Mouse (Mus musculus) adrenal gland, adult (tissue): Measurements from ENCODE around the gene Hsf2bp.

ENCODE experiments used
- DNase-seq, 2 experiments: peaks; one replicate each; pipeline ENCODE4 v3.0.0; 2022 to 2023; ENCODE audit warnings: low spot score in 1 of 2; ENCODE audit not compliant: inconsistent age in 2 of 2

The Hsf2bp gene

GRCm38 (mm10) chr17:31986915-31987314 is 49.2 kb downstream of the Hsf2bp start:
- DNase-seq = no peak

DNA sequence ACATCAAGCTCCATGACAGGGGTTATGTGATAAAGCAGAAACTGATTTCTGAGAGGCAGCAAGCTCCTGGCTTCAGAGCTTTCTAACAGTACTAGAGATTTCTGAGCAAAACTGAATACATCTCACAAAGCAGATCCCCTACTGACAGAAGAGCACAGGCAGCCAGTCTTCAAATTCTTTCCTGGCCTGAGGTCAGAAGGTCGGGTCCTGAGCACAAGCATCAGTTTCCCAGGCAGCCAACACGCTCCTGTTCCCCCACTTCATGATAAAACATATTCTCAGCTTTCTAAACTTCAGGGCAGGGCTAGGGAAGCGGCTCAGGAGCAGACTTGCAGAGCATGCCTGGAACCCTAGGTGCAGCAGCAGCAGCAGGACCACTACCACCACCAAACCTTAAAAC is 52.7 kb downstream of the Hsf2bp start:
- no peak for DNase-seq

DNA sequence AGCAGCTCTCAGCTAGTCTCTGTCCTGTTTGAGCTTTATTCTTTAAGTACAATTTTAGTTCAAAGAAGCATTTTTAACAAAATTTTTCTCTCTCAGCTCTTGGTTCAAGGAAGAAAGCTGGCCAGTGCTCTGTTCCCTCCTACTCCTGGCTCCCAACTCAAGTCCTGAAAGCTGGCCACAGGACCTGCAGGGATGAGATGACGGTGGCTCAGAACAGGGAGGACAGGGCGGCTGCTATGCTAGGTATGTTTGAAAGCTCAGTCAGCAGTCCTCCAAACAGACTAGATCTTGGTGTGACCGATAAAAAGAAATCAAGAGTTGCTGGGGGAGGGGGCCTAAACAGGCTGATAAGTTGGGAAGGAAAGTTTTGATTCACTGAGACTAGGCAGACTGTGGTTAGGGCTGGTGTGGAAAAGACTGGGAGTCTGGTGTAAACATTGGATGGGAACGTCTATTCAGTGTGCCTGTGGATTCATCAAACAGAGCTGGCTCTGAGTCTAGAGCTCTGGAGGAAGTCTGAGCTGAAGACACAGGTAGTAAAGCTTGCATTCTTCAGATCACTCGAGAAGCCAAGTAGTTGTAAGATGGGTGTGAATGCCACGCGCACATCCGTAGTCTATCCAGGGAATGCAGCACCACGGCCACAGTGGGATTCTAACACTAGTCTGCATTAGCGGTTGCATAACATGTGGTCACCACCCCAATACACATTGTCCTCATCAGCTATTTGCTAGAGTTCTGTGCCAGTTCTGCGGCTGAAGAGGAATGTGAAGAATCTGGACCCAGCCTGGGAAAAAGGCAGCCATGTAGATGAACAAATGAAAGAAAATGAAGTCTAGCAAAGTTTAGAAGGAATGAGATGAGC is 53.6 kb downstream of the Hsf2bp start:
- DNase-seq = no peak

DNA sequence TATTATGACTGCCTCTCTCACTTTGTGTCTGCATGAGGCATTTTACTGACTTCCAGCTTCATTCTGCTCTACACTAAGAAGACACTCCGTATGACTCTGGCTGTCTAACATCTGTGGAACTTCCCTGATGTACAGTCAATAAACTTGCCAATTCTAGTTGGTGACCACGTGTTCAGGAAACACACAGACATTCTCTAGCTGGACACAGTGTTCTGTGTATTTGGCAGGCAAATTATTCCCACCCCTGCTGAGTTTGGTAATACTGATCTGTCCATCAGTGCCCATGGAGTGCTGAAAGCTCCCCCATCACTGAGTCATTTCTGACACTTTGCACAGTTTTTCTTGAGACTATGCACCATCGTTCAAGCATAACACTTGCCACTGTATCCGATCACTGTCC is 56.3 kb downstream of the Hsf2bp start:
- no peak for DNase-seq

GRCm38 (mm10) chr17:31977131-31977530 is 59.0 kb downstream of the Hsf2bp start:
- DNase-seq = no peak

DNA sequence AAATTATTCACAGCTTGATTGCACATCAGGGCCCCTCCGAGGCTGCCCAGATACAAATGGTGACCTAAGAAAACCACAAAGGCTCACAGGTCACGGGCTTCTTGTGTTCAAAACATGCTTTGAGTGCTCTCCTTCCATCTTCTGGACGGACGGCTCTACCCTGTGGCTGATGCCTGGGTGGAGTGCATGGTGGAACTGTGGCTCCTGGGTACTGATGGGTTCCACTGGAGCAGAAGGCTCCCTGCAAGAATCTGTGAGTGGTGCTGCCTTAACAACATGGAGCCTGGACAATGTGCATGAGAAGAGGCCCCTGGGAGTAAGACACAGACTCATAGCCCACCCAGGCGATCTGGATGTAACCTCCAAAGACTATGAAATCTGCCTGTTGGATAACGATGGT is 59.6 kb downstream of the Hsf2bp start:
- DNase-seq = no peak

DNA sequence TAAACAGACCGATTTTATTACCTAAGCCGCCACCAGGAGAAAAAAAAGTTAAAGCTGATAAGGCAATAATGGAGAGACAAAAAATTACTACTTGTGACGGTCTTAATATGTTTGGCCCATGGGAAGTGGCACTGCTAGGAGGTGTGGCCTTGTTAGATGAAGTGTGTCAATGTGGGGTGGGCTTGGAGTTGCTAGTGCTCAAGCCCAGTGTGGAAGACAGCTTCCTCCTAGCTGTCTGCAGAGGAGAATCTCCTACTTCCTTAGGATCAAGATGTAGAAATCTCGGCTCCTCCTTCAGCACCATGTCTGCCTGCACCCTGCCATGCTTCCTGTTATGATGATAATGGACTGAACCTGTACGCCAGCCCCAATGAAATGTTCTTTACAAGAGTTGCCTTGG is 61.5 kb downstream of the Hsf2bp start:
- DNase-seq = no peak

GRCm38 (mm10) chr17:31973664-31974230 is 62.4 kb downstream of the Hsf2bp start:
- no peak for DNase-seq

GRCm38 (mm10) chr17:31970890-31971289 is 65.3 kb downstream of the Hsf2bp start:
- DNase-seq = no peak

- DNase-seq = no peak
These were observed 67.3 kb downstream of the Hsf2bp start for GRCm38 (mm10) chr17:31968801-31969200.

DNA sequence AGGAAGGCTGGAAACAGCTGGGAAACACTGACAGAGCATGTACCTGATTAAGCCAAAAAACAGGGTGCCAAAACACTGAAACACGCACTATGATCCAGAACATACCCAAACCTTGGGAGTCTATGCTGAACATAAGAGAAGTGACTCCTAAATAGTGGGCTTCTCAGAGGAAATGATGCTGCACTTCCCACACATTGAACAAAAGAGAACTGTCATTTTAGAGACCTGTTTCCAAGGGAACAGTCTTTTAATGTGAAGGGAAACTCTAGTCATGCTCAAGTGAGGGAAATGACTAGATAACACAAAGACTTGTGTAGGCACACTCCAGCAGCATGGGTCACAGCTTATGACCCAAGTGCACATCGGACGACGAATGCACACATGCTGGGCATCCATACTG is 68.8 kb downstream of the Hsf2bp start:
- DNase-seq = no peak

- DNase-seq = no peak
These were observed 69.6 kb downstream of the Hsf2bp start for GRCm38 (mm10) chr17:31966566-31966965.

- no peak for DNase-seq
These were observed 70.5 kb downstream of the Hsf2bp start for GRCm38 (mm10) chr17:31965623-31966022.

GRCm38 (mm10) chr17:31962930-31963329 is 73.2 kb downstream of the Hsf2bp start:
- no peak for DNase-seq

DNA sequence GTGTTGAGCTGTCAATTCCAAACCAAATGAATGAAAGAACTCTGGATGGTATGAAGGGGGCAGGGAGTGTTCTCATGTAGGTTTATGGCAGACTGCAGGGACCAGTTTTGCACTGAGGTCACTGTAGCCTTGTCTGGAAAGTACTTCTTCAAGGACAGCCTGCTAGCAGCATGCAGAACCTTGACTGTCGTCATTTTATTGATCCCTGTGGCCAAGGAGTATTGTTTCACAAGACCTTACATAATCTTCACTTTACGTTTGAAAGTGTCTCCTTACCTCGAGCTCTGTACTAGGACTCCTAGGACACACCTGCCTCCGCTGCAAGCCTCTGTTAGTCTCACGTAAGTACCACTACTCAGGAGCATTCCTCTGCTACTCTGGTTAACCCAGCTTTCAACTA is 73.9 kb downstream of the Hsf2bp start:
- peak; percentile 50 to 66 for DNase-seq

DNA sequence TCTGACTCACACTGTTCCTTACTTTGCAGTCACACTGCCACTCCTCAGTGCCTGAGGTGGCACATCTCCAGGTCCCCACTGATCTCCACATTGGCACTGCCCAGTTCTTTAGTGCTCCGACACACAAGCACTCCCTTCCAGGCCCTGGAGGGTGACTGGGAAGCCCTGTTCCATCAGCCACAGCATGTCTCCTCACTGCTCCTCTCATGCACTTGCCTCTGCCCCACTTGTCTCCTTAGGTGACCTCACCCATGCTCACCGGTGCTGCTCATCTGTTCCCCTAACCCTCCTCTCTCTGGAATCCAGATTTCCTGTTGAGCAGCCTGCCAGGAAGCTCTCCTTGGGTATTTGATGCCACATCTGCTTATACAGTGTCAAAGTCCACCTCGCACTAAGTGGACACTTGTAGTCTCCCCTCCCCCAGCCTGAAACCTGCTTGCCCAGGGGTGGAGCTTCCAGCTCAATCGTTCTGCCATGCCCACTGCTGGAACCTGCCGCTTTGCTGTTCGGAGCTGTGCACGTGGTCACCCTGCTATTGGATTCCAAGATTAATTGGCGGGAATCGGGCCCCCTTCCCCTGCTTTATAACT is 81.5 kb downstream of the Hsf2bp start:
- DNase-seq = no peak

- DNase-seq = no peak
These were observed 87.1 kb downstream of the Hsf2bp start for GRCm38 (mm10) chr17:31949076-31949475.

DNA sequence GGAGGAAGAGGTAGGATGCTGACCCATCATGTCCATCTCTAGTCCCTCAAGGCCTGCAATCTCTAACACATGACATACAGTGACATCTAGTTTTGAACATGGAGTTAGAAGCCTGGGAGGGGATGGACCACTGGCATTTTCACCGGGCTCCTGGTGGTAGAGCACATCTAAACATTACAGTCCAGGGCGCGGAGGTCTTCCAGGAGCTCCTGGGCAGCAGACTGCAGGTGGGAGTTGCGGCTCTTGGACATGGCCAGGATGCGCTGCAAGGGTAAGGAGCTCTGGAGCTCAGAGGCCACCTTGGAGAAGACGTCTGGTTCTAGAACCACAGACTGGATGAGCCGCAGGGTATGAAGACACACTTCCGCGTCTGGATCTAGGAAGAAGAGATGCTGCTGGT is 89.7 kb downstream of the Hsf2bp start:
- DNase-seq = no peak

- DNase-seq = peak in 1 of 2 experiments; percentile 36
These were observed 92.1 kb downstream of the Hsf2bp start for GRCm38 (mm10) chr17:31943881-31944539.

DNA sequence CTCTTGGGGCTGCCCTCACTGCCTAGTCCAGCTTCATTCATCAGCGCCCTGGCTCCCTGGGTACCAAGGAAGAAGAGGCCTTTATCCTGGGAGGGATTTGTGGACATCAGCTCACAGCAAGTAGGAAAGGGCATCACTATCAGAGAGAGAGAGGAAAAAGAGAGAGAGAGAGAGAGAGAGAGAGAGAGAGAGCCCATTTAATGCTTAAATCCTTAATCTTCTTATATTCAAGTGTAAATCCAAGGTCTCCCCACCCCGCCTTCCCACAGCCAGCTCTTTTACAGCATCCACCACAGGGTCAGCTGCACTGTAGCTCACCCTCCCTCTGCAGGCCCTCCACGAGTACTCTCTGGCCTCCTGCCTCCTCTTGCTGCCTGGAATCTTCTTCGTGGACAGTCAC is 94.5 kb downstream of the Hsf2bp start:
- DNase-seq = no peak

DNA sequence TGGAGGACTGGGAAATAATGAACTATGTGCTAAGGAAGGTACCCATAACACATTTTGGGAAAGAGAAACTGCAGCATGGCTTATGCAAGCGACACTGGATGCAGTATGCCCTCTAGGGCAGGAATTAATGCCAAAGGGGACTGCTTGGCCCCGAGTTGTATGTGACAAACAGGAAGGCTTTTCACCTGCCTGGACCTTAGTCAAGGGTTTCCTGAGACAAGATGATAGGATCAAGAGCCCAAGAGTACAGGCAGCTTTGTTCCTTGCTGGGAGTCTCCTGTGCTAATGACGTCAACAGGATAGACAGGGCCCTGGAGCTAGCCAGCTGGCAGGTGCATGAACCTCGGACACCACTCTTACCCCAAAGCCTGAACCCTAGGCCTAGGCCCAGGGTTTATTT is 95.5 kb downstream of the Hsf2bp start:
- peak in 1 of 2 experiments; percentile 53 for DNase-seq
